Mouse (Mus musculus) thymus, adult 2 months (tissue): Measurements from ENCODE around the gene Zfp990. TPM values are rescaled to one million over a fixed set of nuclear protein-coding genes. Genes with fewer than 3 reads are reported as not detected.
A peak's percentile ranks its signal among the peaks of the same experiment; 100 is the strongest.
"Not testable (repeated sequence)": the region's sequence is repeated elsewhere in the genome, so short reads cannot be mapped to it uniquely, and the experiment has no call there.

Source experiments
- DNase-seq: peaks from one replicate; pipeline ENCODE4 v3.0.0; 2021
- H3K27ac ChIP-seq: fragments of 200-500 bp; 2 replicates; pipeline ENCODE4 v1.5.1; 2012; ENCODE audit warnings: low read length, control low read depth; ENCODE audit not compliant: control insufficient read depth, insufficient read depth
- H3K27me3 ChIP-seq: fragments of 200-500 bp; 2 replicates; pipeline ENCODE4 v1.6.1; 2012; ENCODE audit warnings: mild to moderate bottlenecking, low read length, moderate library complexity, mixed read lengths; ENCODE audit not compliant: control insufficient read depth, insufficient read depth
- H3K36me3 ChIP-seq: fragments of 200-500 bp; 2 replicates; pipeline ENCODE4 v1.6.1; 2012; ENCODE audit warnings: mild to moderate bottlenecking, low read length, moderate library complexity; ENCODE audit not compliant: control insufficient read depth, insufficient read depth
- H3K4me1 ChIP-seq: fragments of 200-500 bp; replicated peaks from 2 replicates; pipeline ENCODE4 v1.6.1; 2012; ENCODE audit warnings: low read length; ENCODE audit not compliant: control insufficient read depth, insufficient read depth
- H3K4me3 ChIP-seq: fragments of 200-500 bp; 2 replicates; pipeline ENCODE4 v1.5.1; 2012; ENCODE audit warnings: mild to moderate bottlenecking, low read length, control low read depth, moderate library complexity; ENCODE audit not compliant: control insufficient read depth, insufficient read depth
- CTCF ChIP-seq: fragments of 200-500 bp; IDR thresholded peaks from 2 replicates; pipeline ENCODE4 v1.5.1; 2012; ENCODE audit warnings: mild to moderate bottlenecking, control low read depth, low read length, moderate library complexity, borderline replicate concordance; ENCODE audit not compliant: control insufficient read depth, poor library complexity, insufficient read depth; ENCODE audit errors: extremely low read depth
- POLR2A ChIP-seq: fragments of 200-500 bp; IDR thresholded peaks from 2 replicates; pipeline ENCODE4 v1.6.1; 2012; ENCODE audit warnings: mild to moderate bottlenecking, low read length, control low read depth, moderate library complexity; ENCODE audit not compliant: control insufficient read depth, poor library complexity, insufficient read depth; ENCODE audit errors: extremely low read depth
- WGBS: fragments of 180-500 bp; shearing (Covaris S2); methylation state at CpG from one replicate; pipeline ENCODE4 v1.1.7; 2018; 5-methylcytosine and 5-hydroxymethylcytosine counted together
- polyA plus RNA-seq: library from polyadenylated mRNA; depleted of rRNA; stranded (reverse); fragments of >200 nt; gene quantifications from 2 replicates; pipeline ENCODE4 v1.2.3, GENCODE M21; 2012; rRNA removed

The Zfp990 gene
- polyA plus RNA-seq, result 0.31 and 0.62 TPM in 2 replicates

DNA sequence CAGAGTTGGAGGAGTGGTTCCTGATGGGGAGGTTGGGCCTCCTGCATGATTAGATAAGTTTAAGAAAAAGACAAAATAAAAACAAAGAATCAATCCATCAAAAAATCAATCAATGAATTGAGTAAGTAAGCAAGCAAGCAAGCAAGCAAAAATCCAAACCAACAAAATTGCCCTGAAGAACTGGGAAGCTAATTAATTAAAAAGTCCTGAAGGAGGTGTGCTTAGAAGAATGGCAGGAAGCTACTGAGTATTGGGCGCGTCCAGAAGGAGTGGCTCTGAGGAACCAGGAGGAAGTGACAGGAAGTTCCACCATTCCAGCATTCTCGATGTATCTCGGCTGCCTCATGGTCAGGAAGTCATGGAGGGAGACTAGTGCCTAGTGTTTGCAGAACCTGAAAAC, at the start of gene Zfp990:
TSS of gene Zfp990 (plus strand) at position 301 of the 400 bp plus-strand sequence.
- not testable (repeated sequence) for H3K4me1 ChIP-seq, H3K27ac ChIP-seq, H3K27me3 ChIP-seq, DNase-seq, H3K4me3 ChIP-seq, H3K36me3 ChIP-seq
- WGBS, result 64% methylated on average over 4 of the region's 4 CpGs

- peak overlapping the region; percentile 59 for H3K4me3 ChIP-seq
- not testable (repeated sequence) for H3K36me3 ChIP-seq, H3K27ac ChIP-seq, H3K4me1 ChIP-seq, H3K27me3 ChIP-seq
- DNase-seq, result peak; percentile 31
- WGBS, result 30% methylated on average over 68 of the region's 68 CpGs
Observed at GRCm38 (mm10) chr4:145463553-145464253, 46.9 kb upstream of the Zfp990 start.

GRCm38 (mm10) chr4:145478128-145478527, 32.4 kb upstream of the Zfp990 start:
- WGBS, result 85% methylated on average over 3 of the region's 3 CpGs
- no peak for TF ChIP-seq CTCF
- H3K36me3 ChIP-seq, result no peaks in the 10 kb centered on the region
- no peaks in the 10 kb centered on the region for H3K27me3 ChIP-seq
- no peaks in the 10 kb centered on the region for H3K4me1 ChIP-seq
- DNase-seq, result no peak
- no peak overlapping the region for H3K27ac ChIP-seq
- H3K4me3 ChIP-seq, result no peak overlapping the region

- WGBS, result 92% methylated on average over 8 of the region's 8 CpGs
- not testable (repeated sequence) for DNase-seq, H3K4me1 ChIP-seq
Observed at GRCm38 (mm10) chr4:145480699-145481098, 29.9 kb upstream of the Zfp990 start.

GRCm38 (mm10) chr4:145489396-145489795, 21.2 kb upstream of the Zfp990 start:
- Histone ChIP-seq H3K4me1 (no peaks in the 10 kb centered on the region), H3K36me3 (no peaks in the 10 kb centered on the region), H3K27ac (no peak overlapping the region), H3K4me3 (no peak overlapping the region), H3K27me3 (no peaks in the 10 kb centered on the region)
- no peak for DNase-seq
- no peak for TF ChIP-seq CTCF
- TF ChIP-seq POLR2A, result no peak

More at GRCm38 (mm10) chr4:145480699-145481098, 29.9 kb upstream of the Zfp990 start:
- H3K36me3 ChIP-seq, H3K27ac ChIP-seq, H3K27me3 ChIP-seq, H3K4me3 ChIP-seq: not testable (repeated sequence)

- H3K36me3 ChIP-seq, result no peaks in the 10 kb centered on the region
- TF ChIP-seq POLR2A (no peak), CTCF (no peak)
- 82% methylated on average over 11 of the region's 11 CpGs for WGBS
Observed at GRCm38 (mm10) chr4:145492132-145492531, 18.4 kb upstream of the Zfp990 start.

GRCm38 (mm10) chr4:145493316-145493715, 17.2 kb upstream of the Zfp990 start:
- not testable (repeated sequence) for H3K36me3 ChIP-seq, H3K4me3 ChIP-seq, DNase-seq, H3K27me3 ChIP-seq, H3K4me1 ChIP-seq, H3K27ac ChIP-seq
- 75% methylated on average over 2 of the region's 2 CpGs for WGBS

More at GRCm38 (mm10) chr4:145492132-145492531, 18.4 kb upstream of the Zfp990 start:
- no peak for DNase-seq
- H3K4me3 ChIP-seq, result no peak overlapping the region
- H3K27me3 ChIP-seq, result no peaks in the 10 kb centered on the region
- no peaks in the 10 kb centered on the region for H3K4me1 ChIP-seq
- no peak overlapping the region for H3K27ac ChIP-seq

- not testable (repeated sequence) for H3K4me1 ChIP-seq, H3K36me3 ChIP-seq, DNase-seq, H3K27me3 ChIP-seq, H3K27ac ChIP-seq, H3K4me3 ChIP-seq
- 49% methylated on average over 2 of the region's 2 CpGs for WGBS
Observed at GRCm38 (mm10) chr4:145514637-145515036, 4.1 kb downstream of the Zfp990 start.

GRCm38 (mm10) chr4:145515776-145516565, 5.4 kb downstream of the Zfp990 start:
- not testable (repeated sequence) for H3K4me1 ChIP-seq, H3K27ac ChIP-seq, H3K36me3 ChIP-seq, H3K4me3 ChIP-seq, H3K27me3 ChIP-seq, DNase-seq
- 86% methylated on average over 4 of the region's 4 CpGs for WGBS

DNA sequence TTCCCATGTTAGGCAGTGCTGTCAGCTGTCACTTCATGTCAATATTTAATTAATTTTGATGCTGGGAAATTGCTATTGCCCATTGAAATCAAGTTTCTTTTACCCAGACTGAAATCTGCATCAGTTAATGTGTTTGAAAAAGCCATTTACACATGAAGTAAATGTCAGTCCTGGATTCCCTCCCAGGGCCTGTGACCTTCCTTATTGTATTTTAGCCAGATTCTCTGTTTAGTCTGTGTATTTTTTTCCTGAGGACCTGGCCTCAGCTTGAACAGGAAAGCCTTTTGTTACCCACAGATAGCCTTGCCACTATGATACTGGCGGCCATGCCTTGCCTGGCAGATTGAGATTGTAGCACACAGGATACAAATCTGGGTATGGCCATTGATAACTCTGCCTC, 6.8 kb downstream of the Zfp990 start:
- H3K27me3 ChIP-seq, DNase-seq, H3K4me3 ChIP-seq, H3K36me3 ChIP-seq, H3K27ac ChIP-seq, H3K4me1 ChIP-seq: not testable (repeated sequence)
- 100% methylated on average over 1 of the region's 1 CpGs for WGBS
